Mouse (Mus musculus) heart, adult 2 months (tissue): ENCODE measurements around the gene Mfsd12. TPM values are rescaled to one million over a fixed set of nuclear protein-coding genes. Genes with fewer than 3 reads are reported as not detected.
A peak's percentile ranks its signal among the peaks of the same experiment; 100 is the strongest.

Experiments used
- DNase-seq, 2 experiments: peaks; one replicate each; pipeline ENCODE4 v3.0.0; 2021
- H3K27ac ChIP-seq: fragments of 200-600 bp; 2 replicates; pipeline ENCODE4 v1.8.1; 2022
- H3K27me3 ChIP-seq: fragments of 200-500 bp; 2 replicates; pipeline ENCODE4 v1.6.1; 2012; ENCODE audit warnings: mild to moderate bottlenecking, low read length, inconsistent platforms, mixed read lengths; ENCODE audit not compliant: control insufficient read depth, insufficient read depth
- H3K36me3 ChIP-seq: fragments of 200-500 bp; 2 replicates; pipeline ENCODE4 v1.6.1; 2012; ENCODE audit warnings: low read length, inconsistent platforms; ENCODE audit not compliant: control insufficient read depth, insufficient read depth
- H3K4me1 ChIP-seq: fragments of 200-500 bp; 2 replicates; pipeline ENCODE4 v1.6.1; 2011; ENCODE audit warnings: low read length; ENCODE audit not compliant: control insufficient read depth, insufficient read depth
- H3K4me3 ChIP-seq: fragments of 200-600 bp; 2 replicates; pipeline ENCODE4 v1.8.1; 2022
- H3K79me2 ChIP-seq: fragments of 200-500 bp; replicated peaks from 2 replicates; pipeline ENCODE4 v1.6.1; 2012; ENCODE audit warnings: mild to moderate bottlenecking, inconsistent platforms, low read length, moderate library complexity, mixed read lengths; ENCODE audit not compliant: control insufficient read depth, insufficient read depth
- H3K9ac ChIP-seq: fragments of 200-500 bp; 2 replicates; pipeline ENCODE4 v1.6.1; 2012; ENCODE audit warnings: low read depth, mild to moderate bottlenecking, control low read depth, inconsistent platforms, low read length, mixed read lengths
- CTCF ChIP-seq: fragments of 200-600 bp; IDR thresholded peaks from 2 replicates; pipeline ENCODE4 v1.8.1; 2022; ENCODE audit warnings: antibody characterized with exemption, mild to moderate bottlenecking, moderate library complexity
- EP300 ChIP-seq: fragments of 200-500 bp; IDR thresholded peaks from 2 replicates; pipeline ENCODE4 v1.6.1; 2011; ENCODE audit warnings: low read depth, low read length, control low read depth; ENCODE audit not compliant: insufficient read depth
- POLR2A ChIP-seq: fragments of 200-500 bp; IDR thresholded peaks from 2 replicates; pipeline ENCODE4 v1.6.1; 2011; ENCODE audit warnings: mild to moderate bottlenecking, low read depth, low read length, control low read depth; ENCODE audit not compliant: insufficient read depth
- WGBS: fragments of 180-500 bp; shearing (Covaris S2); methylation state at CpG from one replicate; pipeline ENCODE4 v1.1.7; 2018; 5-methylcytosine and 5-hydroxymethylcytosine counted together
- intact Hi-C: fragments of 180-260 bp; cut with DNase I; formaldehyde crosslinking; loops from one replicate; pipeline ENCODE4 v1.15.1; 2025
- polyA plus RNA-seq: library from polyadenylated mRNA; depleted of rRNA; stranded (reverse); fragments of >200 nt; gene quantifications from 2 replicates; pipeline ENCODE4 v1.2.3, GENCODE M21; 2012
- total RNA-seq, 2 experiments: library from RNA; stranded (reverse); gene quantifications; 2 replicates each; pipeline ENCODE4 v1.2.3; 2021

Mfsd12 gene
- total and polyA plus RNA-seq, 3 experiments = 9.6 to 11.1 (median 10.6) TPM

DNA sequence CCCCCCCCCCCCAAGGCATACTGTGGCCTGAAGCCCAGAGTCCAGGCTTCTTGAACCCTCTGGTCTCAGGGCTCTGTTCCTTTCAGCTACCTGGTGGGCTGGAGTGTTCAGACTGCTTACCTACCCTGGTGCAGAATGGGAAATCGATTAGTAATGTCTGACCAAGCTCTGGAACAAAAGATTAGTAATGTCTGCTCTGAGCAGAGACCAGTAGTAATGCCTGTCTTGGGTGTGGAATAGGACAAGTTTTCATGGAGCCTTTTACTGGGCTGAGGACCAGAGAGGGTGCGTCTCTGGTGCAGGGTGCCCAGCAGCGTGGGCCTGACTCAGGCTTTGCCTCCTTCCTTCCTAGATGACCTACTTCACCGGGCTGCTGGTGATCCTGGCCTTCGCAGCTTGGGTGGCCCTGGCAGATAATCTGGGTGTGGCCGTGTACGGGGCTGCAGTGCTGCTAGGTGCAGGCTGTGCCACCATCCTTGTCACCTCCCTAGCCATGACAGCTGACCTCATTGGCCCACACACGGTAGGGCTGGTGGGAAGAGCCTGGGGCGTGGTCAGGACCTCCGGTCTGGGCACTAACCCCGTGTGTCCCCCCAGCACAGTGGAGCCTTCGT is 5.2 kb downstream of the Mfsd12 start:
- no peaks in the 10 kb centered on the region for H3K36me3 ChIP-seq
- H3K9ac ChIP-seq = no peak overlapping the region
- TF ChIP-seq CTCF = no peak
- no peak for TF ChIP-seq POLR2A
- TF ChIP-seq EP300 = no peak
- H3K4me1 ChIP-seq = peaks cover 10% of the 10 kb centered on the region
- DNase-seq = no peak
- H3K27ac ChIP-seq = no peak overlapping the region; the same call in 1 of the 2 replicates
- H3K27me3 ChIP-seq = no peaks in the 10 kb centered on the region
- intact Hi-C loops = no loop called here
- 66% methylated on average over 12 of the region's 12 CpGs for WGBS
- no peak overlapping the region for H3K4me3 ChIP-seq
- no peaks in the 10 kb centered on the region for H3K79me2 ChIP-seq

GRCm38 (mm10) chr10:81363436-81364346 is 6.4 kb downstream of the Mfsd12 start:
- H3K4me3 ChIP-seq = peak overlapping the region; percentile 27; the same call in 1 of the 2 replicates
- peaks cover 8% of the 10 kb centered on the region for H3K4me1 ChIP-seq

DNA sequence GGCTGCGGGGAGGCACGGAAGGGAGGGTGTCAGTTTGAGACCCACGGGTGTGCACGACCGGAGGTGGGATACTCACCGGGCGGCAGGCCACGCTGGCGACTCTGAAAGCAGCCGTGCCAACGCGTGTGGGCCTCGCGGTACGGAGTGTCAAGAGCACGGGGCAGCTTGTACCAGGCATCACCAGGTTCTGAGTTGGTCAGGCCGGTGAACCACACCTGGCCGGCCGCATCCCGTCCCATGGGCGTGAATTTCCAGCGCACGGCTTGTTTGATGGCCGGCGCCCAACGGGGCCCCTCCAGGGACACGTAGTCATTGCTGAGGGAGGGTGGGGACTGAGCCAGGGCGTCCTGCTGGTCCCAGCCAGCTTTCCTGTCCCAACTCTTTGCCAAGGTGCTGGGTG is 7.4 kb downstream of the Mfsd12 start:
- H3K4me1 ChIP-seq = peaks cover 7% of the 10 kb centered on the region
- peak; percentile 60 for DNase-seq
- 15% methylated on average over 28 of the region's 28 CpGs for WGBS

More at GRCm38 (mm10) chr10:81363436-81364346, 6.4 kb downstream of the Mfsd12 start:
- intact Hi-C loops = no loop called here
- TF ChIP-seq EP300 (0 out of 2 replicates have a peak, but pooled peaks have one; percentile 15), POLR2A (no peak), CTCF (no peak)
- no peaks in the 10 kb centered on the region for H3K36me3 ChIP-seq
- peak overlapping the region; percentile 48; the same call in 1 of the 2 replicates for H3K27ac ChIP-seq
- DNase-seq = peak; percentile 52 to 62
- H3K9ac ChIP-seq = peak overlapping the region; percentile 44
- H3K27me3 ChIP-seq = no peaks in the 10 kb centered on the region
- 29% methylated on average over 54 of the region's 54 CpGs for WGBS
- no peaks in the 10 kb centered on the region for H3K79me2 ChIP-seq

DNA sequence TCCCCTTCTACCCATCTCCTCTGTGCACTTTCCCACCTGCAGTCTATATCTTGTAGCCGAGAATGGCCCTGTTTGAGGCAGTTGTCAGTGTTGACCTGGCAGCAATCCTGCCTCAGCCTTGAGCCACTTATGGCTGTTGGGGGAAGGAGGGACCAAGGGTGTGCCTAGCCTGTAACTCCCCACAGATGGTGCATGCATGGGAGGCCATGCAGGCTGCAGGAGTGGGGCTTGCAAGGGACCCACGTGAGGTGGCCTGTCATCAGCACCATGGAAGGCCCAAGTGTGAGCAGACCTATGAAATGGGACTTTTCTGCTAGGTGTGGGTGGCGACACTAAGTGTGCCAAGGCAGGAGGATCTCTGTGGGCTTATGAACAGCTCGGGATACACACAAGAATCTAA is 7.8 kb downstream of the Mfsd12 start:
- no peak overlapping the region for H3K9ac ChIP-seq
- H3K27me3 ChIP-seq = no peaks in the 10 kb centered on the region
- H3K4me1 ChIP-seq = peaks cover 7% of the 10 kb centered on the region
- H3K79me2 ChIP-seq = no peaks in the 10 kb centered on the region
- no peak for DNase-seq
- 50% methylated on average over 4 of the region's 4 CpGs for WGBS
- H3K36me3 ChIP-seq = no peaks in the 10 kb centered on the region
- no peak overlapping the region for H3K27ac ChIP-seq
- TF ChIP-seq POLR2A (no peak), CTCF (no peak), EP300 (no peak)
- intact Hi-C loops = no loop called here
- H3K4me3 ChIP-seq = no peak overlapping the region

More for the DNA sequence above, 7.4 kb downstream of the Mfsd12 start:
- H3K79me2 ChIP-seq = no peaks in the 10 kb centered on the region
- intact Hi-C loops = no loop called here
- no peaks in the 10 kb centered on the region for H3K27me3 ChIP-seq
- no peaks in the 10 kb centered on the region for H3K36me3 ChIP-seq
- peak overlapping the region; percentile 27; the same call in 1 of the 2 replicates for H3K4me3 ChIP-seq
- peak overlapping the region; percentile 25 for H3K9ac ChIP-seq
- no peak for TF ChIP-seq POLR2A
- TF ChIP-seq EP300 = no peak
- no peak overlapping the region for H3K27ac ChIP-seq

DNA sequence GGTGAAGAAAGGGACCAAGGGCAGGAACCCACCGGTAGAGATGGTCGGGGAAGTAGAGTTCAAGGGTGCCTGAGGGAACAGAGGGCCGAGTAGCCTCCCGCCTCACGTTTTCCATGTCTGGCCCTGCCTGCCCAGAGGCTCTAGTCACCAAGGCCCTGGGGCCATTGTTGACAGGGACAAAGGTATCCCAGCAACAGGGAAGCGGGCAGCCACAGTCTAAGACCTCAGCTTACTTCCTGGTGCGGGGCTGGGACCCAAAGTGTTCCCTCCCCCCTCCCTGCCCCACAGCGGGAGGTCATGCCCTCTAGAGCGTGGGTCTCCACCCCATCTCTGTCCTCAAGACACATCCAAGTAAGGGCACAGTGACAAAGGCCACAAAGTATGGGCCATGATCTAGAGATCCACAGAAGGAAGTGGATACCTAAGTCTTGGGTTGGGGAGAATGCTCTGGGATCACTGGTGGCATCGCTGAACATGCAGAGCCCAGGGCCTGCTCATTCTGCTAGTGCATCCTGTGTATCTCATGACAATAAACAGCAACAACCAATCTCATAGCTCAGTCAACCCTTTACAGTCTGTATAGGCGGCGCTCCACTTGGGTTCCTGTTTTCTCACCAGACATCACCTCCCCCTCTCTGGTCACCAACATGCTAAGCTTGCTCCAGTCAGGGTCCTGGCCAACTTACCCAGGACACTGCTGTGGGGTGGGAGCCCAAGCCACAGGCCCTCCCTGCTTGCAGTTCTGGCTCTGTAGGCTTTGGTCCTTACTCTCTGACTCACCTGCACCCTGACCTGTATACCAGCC is 8.6 kb downstream of the Mfsd12 start, which contains the start of gene 4930404N11Rik:
Gene 4930404N11Rik (minus strand): TSS at position 145 of the 805 bp plus-strand sequence.
- peak in 1 of 2 experiments; percentile 30 for DNase-seq
- Histone ChIP-seq H3K9ac (peak within 1 kb of the TSS; percentile 25), H3K27ac (no peak within 1 kb of the TSS), H3K36me3 (no peaks in the 10 kb centered on the region), H3K27me3 (no peaks in the 10 kb centered on the region), H3K4me3 (peak within 1 kb of the TSS; percentile 27; the same call in 1 of the 2 replicates), H3K4me1 (peaks cover 7% of the 10 kb centered on the region), H3K79me2 (no peaks in the 10 kb centered on the region)
- TF ChIP-seq CTCF (no peak), POLR2A (no peak)
- 48% methylated on average over 12 of the region's 12 CpGs for WGBS
- intact Hi-C loops = no loop called here
